Mouse (Mus musculus) lung, adult 2 months (tissue): ENCODE measurements around the gene Hist1h3b.

Experiments
- CTCF ChIP-seq: fragments of 200-500 bp; IDR thresholded peaks from 2 replicates; pipeline ENCODE4 v1.5.1; 2011; ENCODE audit warnings: mild to moderate bottlenecking, low read length, control low read depth; ENCODE audit not compliant: insufficient read depth
- POLR2A ChIP-seq: fragments of 200-500 bp; IDR thresholded peaks from 2 replicates; pipeline ENCODE4 v1.6.1; 2011; ENCODE audit warnings: low read depth, mild to moderate bottlenecking, control low read depth, low read length, borderline replicate concordance; ENCODE audit errors: extremely low read depth

DNA sequence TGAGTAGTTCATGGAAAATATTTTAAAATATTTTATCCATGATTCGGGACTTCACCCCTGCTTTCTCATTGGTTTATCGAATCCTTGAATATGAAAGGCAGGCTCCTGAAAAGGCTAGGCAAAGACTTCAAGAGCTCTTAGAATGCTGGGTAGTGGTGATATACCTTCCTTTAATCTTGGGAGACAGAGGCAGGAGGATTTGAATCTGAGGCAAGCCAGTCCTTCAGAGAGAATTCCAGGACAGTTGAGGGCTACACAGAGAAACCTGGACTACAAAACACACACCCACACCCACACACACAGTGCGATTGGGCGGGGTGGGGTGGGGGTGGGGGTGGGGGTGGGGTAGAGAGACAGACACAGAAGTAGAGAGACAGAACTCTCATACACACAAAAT is 4.2 kb upstream of the Hist1h3b start:
- no peak for TF ChIP-seq CTCF
- no peak for TF ChIP-seq POLR2A
